Mouse (Mus musculus) testis, postnatal 14 days (tissue): Measurements from ENCODE around the gene Erbin.

ENCODE experiments used
- DNase-seq: peaks from one replicate; pipeline ENCODE4 v3.0.0; 2021; ENCODE audit warnings: low spot score

Erbin gene

DNA sequence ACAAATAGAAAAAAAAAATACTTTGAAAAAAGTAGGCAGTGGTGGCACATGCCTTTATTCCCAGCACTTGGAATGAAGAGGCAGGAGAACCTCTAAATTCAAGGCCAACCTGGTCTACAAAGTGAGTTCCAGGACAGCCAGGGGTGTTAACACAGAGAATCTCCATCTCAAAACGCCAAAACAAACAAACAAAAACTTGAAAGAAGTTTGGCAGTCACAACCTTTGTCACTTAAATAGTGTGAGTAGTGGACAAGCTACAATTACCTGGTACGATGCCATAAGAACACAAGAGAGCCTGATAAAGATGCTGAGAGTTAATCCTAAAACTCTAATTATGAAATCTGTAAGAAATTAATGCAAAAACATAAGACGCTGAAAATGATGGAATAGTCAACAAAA, 8.0 kb downstream of the Erbin start:
- DNase-seq, result no peak

DNA sequence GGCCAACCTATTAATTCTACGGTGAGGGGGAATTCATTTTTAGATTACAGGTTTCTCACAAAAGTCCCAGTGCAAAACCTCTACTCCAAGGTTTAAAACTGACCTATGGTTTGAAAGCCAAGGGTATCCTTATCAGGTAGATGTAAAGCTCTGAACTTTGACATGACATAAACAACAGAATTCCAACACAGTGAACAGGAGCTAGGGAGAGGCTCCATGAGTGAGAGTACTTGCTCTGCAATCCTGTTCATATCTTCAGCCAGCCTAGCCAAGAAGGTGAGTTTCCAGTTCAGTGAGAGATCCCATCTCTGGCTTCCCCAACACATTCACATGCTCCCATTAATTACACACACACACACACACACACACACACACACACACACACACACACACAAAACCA, 9.7 kb downstream of the Erbin start:
- DNase-seq, result no peak

DNA sequence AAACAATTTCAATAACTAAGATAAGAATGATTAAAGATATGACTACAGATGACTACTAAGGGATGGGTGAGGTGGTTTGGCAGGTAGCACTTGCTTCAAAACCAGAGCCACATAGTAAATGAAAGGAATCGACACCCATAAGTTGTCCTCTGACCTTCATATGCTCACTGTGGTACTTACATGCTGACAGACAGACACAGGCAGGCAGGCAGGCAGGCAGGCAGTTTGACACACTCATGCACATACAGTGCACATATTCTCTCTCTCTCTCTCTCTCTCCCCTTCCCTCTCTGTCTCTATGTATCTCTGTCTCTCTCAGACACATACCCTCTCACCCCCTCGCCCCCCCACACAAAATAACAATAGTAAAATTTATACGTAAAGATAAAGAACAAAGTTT, 10.4 kb downstream of the Erbin start:
- no peak for DNase-seq

DNA sequence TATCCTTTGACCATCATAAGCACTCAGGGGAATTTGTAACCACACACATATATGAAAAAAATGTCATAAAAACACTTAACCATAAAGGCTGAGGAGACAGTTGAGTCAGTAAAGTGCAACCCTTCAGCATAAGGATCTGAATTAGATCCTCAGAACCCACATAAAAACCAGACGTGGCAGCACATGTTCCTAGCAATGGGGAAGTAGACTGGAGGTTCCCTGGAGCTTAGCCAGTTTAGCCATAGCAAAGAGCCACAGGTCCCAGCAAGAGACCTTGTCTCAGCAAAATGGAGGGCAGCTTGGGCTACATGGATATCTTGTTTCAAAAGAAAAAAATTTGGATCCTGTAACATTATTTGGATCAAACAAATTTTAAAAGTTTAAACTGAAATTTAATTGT, 20.3 kb downstream of the Erbin start:
- DNase-seq, result no peak

DNA sequence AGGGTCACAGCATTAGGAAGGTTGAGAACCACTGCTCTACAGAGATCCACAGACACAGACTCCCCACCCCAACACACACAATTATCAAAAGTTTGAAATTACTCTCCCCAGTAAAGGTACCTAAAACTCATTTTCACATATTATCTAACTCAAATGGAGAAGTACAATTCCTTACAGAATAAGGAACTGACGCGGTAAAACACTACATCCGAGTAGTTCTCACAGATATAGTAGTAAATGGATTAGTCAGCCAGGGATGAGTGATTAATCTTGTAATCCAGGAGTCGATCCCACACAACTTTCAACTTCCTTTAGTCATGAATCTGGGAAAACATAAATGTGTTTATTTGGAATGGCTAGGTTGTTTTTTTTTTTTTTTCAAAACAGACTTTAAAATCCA, 22.7 kb downstream of the Erbin start:
- no peak for DNase-seq

DNA sequence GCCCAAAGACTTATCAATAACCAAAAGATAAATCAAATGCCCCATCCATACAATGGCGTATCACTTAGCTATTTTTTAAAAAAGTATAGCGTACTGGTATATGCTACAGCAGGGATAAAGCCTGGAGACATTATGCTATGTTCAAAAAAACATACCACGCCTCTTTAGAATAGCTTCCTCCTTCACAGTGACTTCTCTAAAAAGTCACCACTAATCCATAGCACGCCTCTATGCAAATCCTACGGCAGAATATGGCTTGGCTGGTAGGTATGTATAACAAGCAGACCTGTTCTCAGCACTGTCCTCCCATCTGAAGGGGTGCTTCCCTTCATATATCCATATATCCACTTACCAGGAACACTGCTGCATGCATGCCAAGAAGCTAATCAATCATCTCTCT, 27.2 kb downstream of the Erbin start:
- no peak for DNase-seq

DNA sequence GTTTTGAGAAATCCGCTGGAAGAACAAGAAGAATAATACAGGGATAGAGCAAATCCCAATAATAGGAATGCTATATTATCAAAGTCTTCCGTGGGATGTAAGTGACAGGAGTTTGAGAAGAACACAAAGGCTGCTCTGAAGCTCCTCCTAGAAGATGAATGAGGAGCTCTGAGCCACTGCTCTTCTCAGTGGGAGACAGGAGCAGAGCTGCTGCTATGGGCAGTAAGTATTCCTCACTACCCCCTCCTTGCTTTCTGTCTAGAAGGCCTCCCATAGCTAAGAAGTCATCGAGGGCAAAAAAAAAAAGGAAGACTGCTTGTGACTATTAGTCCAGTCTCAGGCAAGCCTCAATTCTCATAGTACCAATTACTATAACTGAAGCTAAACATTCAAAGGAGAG, 30.3 kb downstream of the Erbin start:
- no peak for DNase-seq

DNA sequence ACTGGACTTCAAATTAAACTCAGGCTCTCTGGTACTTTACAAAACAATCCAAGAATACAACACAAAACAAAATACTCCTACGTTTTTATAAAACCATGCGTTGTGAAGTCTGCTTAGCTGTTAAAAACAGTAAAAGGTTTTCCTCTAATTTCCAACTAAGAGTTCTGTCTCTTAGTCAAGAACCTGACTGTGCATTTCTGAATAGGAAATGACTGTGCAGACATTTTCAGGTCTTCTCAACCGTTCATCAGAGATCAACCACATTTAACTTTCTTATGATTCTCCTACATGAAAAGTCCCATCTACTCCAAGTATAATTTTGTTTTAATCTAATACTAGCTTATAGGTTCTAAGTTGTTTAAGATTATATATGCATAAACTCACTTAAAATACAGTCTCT, 33.8 kb downstream of the Erbin start:
- no peak for DNase-seq

DNA sequence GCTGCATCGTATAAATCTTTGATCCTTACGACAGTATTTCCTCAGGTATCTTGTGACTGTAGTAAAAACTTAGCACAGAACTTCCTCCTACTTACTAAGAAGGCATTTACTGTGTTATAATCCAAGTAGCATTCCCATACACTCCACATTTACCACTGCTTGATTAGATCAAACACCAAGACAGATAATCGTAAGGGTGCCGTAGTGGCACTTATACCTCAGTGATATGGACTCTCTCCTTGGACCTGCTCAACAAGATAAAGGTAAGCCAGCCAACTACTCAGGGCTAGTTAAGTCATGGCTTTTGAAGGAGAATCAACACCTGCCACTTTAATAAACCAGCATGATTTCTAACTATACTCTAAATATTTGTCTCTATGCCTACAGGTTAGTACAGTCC, 39.1 kb downstream of the Erbin start:
- DNase-seq, result no peak

DNA sequence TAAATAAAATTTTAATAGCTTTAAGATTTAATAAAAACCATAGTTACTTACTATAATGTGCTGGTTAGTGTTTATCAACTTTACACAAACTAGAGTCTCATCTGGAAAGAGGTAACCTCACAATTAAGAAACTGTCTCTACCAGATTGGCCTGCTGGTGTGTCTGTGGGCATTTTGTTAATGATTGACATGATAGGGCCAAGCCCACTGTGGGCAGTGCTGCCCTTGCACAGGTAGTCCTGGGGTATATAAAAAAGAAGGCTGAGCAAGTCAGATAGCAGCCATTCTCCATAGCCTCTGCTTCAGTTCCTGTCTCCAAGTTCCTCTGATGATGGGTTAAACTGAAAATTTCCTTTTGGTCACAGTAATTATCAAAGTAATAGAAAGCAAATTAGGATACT, 43.6 kb downstream of the Erbin start:
- DNase-seq, result no peak

DNA sequence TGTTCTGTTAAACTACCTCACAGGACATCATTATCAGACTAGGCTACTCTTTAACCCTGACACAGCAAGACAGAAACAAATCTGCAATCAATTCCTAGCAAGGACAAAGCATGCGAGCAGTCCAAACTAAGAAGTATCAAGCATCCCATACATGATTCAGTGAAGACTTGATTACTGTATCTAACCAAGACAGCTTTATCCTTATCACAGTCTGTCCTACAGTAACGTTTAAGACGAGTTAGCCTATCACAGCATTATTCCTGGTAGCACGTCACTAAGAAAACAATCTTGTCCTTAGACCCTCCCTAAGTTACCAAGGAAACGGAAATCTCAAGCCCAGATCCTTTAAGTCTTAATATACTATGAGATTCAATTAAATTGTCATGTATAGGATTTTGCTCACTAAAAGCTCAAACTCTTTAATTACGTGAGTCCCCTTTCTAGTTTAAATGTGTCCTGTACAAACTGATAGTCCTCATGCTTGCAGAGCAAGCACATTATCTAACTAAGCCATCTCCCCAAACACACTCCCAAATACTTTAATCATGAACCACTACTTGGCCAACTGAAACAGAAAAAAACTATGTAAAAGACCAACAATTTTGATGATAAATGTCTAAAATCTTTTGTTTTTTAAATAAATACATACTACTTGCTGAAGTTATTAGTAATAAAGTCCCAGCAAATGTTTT, 44.3 kb downstream of the Erbin start:
- no peak for DNase-seq

DNA sequence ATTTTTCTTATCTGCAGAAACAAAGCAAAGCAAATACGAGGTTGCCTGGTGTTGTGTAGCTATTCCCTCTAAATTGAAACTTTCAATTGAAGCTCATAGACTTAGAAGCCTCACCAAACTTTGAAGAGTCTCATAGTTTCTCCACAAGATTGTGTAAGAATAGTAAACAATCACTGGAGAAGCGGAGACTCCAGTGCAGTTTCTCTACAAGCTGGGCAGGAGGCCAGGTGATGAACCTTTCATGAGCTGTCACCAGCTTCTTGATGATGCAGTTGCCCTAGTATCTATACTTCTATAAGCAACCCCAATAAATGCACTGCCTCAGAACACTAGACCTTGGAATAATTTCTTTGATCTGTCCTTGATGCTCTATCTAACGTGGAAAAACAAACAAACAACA, 49.5 kb downstream of the Erbin start:
- no peak for DNase-seq

DNA sequence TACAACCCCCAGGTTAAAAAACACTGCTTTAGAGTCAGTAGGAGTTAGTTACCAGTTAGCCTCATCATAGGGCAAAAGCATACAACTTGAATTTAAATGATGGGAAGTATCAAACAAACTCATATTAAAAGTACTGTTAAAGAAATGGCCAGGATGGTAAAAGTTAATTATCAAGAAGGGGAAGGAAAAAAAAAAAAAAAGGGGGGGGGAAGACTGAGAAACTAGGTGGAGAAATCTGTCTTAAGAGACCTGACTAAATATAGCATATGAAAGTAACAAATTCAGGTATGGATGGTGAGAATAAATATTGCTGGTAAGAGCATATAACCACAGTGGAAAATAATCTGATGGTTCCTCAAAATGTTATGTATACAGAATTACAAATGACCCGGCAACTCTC, 50.2 kb downstream of the Erbin start:
- no peak for DNase-seq

DNA sequence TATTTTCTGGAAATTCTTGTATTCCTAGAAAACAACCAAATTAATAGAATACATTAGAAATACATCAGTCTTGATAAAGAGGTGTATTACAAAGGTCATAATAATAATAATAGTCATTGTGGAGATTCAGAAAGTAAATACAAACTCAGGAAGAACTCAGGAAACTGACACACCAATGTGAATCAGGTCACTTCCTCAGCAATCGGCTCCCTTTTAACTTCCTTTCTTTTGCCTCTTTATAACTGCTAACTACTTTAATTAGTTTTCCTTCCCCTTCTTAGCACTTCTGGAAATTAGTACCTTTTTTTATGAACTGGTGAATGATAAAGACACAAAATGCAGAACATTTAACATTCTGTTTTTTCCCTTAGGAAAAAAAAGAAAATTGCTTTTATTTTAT, 51.4 kb downstream of the Erbin start:
- DNase-seq, result no peak

DNA sequence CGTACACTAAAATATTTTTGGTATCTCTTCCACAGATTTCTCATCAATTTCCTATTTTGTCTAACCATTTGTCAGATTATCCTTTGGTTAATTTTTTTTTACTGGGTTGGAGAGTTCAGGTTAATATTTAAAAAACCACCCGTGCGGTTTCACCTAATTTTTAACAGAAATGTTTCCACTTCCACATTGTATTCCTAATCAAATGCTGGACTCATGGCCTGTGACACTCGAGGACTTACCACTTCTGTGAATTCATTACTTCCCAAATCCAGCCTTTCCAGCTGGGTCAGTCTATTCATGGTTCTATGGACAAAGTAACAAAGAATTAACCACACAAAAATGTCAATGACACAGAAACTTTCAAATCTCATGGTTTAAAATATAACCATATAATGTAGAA, 58.3 kb downstream of the Erbin start:
- no peak for DNase-seq

DNA sequence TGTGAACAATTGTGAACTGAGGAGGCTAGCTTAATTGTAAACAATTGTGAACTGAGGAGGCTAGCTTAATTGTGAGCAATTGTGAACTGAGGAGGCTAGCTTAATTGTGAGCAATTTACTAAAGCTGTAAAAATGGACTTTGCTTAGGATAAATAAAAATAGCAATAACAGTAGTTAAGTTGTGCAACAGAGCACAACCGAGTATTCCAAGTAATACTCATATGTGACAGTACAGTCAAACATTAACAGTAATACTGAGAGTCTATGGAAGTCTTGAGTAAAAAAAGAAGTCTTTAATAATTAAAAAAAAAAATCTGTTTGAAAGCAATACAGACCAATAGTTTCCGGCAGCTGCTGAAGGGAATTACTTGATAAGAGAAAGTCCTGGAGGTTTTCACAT, 61.3 kb downstream of the Erbin start:
- no peak for DNase-seq

DNA sequence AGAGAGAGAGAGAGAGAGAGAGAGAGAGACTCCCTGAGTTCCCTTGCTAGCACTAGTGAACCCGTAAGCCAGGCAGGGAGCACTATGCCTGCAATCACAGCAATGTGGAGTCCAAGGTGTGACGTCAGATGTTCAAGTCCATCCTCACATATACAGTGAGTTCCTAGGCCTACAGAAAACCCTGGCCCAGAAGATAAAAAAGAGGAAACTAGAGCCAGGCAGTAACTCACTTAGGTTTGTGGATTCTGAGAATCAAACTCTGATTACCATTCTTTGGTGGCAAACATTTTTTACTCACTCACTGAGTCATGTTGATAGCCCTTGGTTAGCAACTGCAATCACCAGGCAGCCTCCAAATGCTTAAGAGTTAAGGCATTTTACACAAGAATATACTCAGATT, 72.7 kb downstream of the Erbin start:
- DNase-seq, result no peak

DNA sequence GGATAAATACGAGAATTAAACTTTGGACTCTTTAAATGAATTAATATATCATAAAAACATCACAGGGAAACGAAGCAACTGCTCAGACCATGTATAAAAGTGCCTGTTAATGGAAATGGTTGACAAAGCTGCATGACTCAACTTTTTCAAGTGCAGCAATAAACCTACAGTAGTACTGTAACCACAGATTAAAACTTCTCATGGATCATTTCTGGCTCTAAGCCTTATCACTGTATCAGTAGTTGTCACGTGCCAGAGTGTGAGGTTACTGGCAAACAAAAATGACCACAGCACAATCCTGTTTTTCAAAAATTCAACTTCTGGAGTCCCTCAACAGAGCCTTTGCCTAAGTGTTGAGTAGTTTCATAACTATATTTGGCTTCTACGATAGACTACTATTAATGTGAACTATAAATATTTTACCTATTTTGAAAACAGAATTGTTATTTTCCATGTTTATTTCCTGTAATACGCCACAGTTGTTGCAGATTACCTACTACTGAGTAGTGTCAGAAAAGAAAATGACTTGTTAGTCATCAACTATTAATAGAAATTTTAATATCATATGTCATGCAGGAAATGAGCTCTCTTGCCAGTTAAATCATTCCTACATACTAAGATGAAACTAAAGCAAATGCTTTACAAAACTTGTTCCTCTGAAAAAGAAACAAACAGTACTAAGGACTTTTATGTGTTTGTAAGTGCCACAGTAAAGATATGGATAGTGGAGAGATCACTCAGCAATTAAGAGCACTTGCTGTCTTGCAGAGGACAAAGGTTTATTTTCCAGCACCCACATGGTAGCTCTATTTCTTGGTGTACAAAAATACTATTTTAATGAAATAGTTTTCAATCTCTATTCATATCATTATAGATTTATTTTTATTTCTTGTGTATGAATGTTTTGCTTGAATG, 78.8 kb downstream of the Erbin start:
- no peak for DNase-seq

DNA sequence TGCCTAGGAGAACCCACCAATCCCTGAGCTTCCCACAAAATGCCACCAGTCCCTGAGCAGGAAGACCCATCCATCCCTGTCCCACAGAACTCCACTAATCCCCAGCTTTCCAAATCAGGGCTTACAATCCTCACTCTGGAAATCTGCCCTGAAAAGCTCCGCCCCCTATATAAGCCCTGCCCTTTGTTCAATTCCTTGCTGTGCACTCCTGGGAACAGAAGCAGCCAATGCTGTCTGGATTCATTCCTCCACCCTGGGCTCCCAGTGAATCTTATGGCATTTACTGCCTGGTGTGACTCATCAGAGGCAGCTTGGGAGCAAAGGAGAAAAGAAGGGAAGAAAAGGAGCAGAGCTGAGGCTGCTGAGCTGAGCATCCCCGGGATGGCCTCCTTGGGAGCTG, 81.7 kb downstream of the Erbin start:
- no peak for DNase-seq

DNA sequence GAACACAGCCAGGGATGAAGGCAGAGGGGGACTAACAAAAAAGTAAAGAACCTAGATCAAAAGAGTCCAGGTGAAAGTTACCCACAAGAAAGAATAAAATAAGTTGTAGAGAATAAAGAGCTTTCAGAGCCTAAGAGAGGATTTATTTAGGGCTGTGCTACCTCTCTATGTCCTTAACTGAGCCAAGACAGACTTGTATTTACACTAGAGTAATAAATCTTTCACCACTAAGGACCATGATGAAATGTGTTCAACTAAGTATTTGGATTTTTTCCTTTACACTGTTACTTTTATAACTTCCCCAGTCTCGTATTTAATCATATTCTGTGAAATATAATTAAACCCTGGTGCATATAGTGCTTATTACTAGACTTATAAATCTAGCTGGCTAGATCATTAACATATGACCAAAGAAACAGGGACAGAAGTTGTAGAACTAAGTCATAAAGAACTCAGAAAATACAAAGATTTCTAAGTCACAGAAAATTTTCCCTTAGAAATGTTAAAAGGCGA, 90.6 kb downstream of the Erbin start:
- DNase-seq, result no peak

DNA sequence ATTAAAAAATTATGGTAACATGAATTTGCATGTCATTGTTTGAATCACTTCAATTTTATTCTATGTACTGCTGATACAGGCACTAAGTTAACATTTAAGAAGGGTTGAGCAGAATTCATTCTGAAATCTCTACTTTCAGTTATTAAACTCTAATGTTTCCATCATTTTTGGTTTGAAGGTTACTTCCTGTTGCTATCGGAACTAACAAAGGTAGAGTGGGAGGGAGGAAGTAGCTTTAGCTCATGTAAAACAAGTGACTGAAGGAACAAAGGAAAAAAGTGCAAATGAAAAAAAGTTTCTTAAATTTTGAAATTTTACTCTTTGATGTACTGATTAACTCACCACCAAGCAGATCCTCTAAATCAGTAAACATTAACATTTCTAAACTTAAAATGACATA, 98.0 kb downstream of the Erbin start:
- no peak for DNase-seq

DNA sequence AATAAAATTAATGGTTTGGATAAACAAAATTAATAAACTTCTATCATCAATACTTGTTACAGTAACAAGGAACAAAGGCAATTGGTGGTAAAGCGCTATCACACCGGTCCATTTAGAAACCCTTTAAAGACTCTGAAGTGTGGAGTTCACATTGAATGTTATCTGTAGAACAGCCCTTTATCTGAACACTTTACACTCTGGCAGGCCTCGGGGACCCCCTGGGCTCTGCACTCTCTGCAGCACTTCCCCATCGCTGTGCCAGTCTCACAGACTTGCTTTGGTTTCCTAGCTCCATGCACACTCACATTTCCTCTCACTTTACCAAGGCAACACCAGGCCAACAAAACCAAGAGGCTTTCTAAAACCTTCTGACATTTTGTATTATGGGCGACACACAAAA, 100.9 kb downstream of the Erbin start:
- DNase-seq, result no peak

DNA sequence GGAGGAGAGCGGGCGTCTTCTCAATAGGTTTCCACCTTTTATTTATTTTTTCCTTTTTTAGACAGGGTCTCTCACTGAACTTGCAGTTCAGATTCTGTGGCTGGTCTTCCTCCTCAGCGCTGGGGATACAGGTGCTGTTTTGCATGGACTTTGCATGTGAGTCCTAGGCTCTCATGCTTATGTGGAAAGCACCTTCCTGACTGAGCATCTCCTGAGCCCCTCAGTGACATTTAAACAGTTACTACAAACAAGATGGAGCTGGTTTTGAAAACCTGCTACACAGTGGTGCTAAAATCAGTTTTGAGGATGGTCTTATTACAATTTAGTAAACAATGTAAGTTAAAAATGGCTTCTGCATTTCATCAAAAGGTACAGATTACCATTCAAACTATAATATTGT, 102.4 kb downstream of the Erbin start:
- no peak for DNase-seq

DNA sequence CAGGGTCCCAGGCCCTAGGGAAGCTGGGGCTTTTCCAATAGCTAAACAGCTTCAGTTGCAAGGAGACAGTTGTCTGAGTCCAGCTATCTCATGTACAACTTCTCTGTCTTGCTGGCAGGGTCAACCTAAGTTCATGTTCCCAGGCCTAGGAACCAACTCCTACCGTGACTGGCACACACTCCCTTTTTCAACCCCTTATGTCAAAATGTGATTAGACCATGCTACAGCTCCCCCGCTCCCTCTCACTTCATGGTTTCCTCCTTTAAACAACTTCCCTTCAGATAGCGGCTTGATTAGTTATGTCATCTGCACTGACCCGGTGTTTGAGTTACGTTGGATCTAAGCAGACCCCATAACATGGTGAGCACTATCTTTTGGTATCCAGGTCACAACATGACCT, 112.8 kb downstream of the Erbin start:
- no peak for DNase-seq
